Mouse (Mus musculus) kidney, embryonic 14.5 days (tissue): ENCODE results near the gene Tnk1. TPM values are rescaled to one million over a fixed set of nuclear protein-coding genes. Genes with fewer than 3 reads are reported as not detected.
"Not testable (repeated sequence)": the region's sequence is repeated elsewhere in the genome, so short reads cannot be mapped to it uniquely, and the experiment has no call there.

Experiments
- ATAC-seq: fragments of 200-750 bp; cut with Nextera tagmentation; 2 replicates; pipeline ENCODE4 v1.8.0; 2017; ENCODE audit warnings: moderate number of reproducible peaks, mild to moderate bottlenecking, moderate TSS enrichment, moderate library complexity; ENCODE audit not compliant: low FRiP score, low TSS enrichment
- H3K27ac ChIP-seq: fragments of 300-500 bp; sonication (generic); 2 replicates; pipeline ENCODE4 v1.5.1; 2014; ENCODE audit warnings: low read depth, mild to moderate bottlenecking, low read length, moderate library complexity, mixed read lengths
- H3K27me3 ChIP-seq: fragments of 300-500 bp; sonication (generic); 2 replicates; pipeline ENCODE4 v1.6.1; 2014; ENCODE audit warnings: mild to moderate bottlenecking, low read length; ENCODE audit not compliant: control insufficient read depth, insufficient read depth
- H3K36me3 ChIP-seq: fragments of 300-500 bp; sonication (generic); 2 replicates; pipeline ENCODE4 v1.6.1; 2014; ENCODE audit warnings: low read length, mixed read lengths; ENCODE audit not compliant: control insufficient read depth, insufficient read depth
- H3K4me1 ChIP-seq: fragments of 300-500 bp; sonication (generic); 2 replicates; pipeline ENCODE4 v1.6.1; 2014; ENCODE audit warnings: low read length, mixed read lengths; ENCODE audit not compliant: control insufficient read depth, insufficient read depth
- H3K4me2 ChIP-seq: fragments of 300-500 bp; sonication (generic); replicated peaks from 2 replicates; pipeline ENCODE4 v1.6.1; 2014; ENCODE audit warnings: low read depth, mild to moderate bottlenecking, low read length
- H3K4me3 ChIP-seq: fragments of 300-500 bp; sonication (generic); 2 replicates; pipeline ENCODE4 v1.5.1; 2014; ENCODE audit warnings: mild to moderate bottlenecking, low read length
- H3K9ac ChIP-seq: fragments of 300-500 bp; sonication (generic); 2 replicates; pipeline ENCODE4 v1.6.1; 2014; ENCODE audit warnings: low read depth, mild to moderate bottlenecking, low read length, moderate library complexity
- H3K9me3 ChIP-seq: fragments of 300-500 bp; sonication (generic); 2 replicates; pipeline ENCODE4 v1.6.1; 2016; ENCODE audit warnings: low read length; ENCODE audit not compliant: control insufficient read depth
- WGBS: fragments of 180-500 bp; shearing (Covaris S2); extraction: QIAGEN DNeasy Blood & Tissue Kit; methylation state at CpG from one replicate; pipeline ENCODE4 v1.1.7; 2014; 5-methylcytosine and 5-hydroxymethylcytosine counted together
- polyA plus RNA-seq: library from polyadenylated mRNA; unstranded; fragments of >200 nt; fragmentation: Nextera tagmentation; extraction: Ambion mirVana; gene quantifications from 2 replicates; pipeline ENCODE4 v1.2.1, GENCODE M21; 2014

Gene Tnk1
- polyA plus RNA-seq, 1 experiment from 2014 or later, result 4.9 TPM

GRCm38 (mm10) chr11:69871822-69872221, 13.3 kb upstream of the Tnk1 start:
- H3K27ac ChIP-seq, result no peak overlapping the region
- no peak overlapping the region for H3K9ac ChIP-seq
- H3K36me3 ChIP-seq, result no peaks in the 10 kb centered on the region
- WGBS, result 92% methylated on average over 7 of the region's 7 CpGs
- H3K4me1 ChIP-seq, result no peaks in the 10 kb centered on the region
- H3K9me3 ChIP-seq, result no peaks in the 10 kb centered on the region
- ATAC-seq, result no peak
- no peak overlapping the region for H3K4me2 ChIP-seq
- no peak overlapping the region for H3K4me3 ChIP-seq
- H3K27me3 ChIP-seq, result no peaks in the 10 kb centered on the region

- 94% methylated on average over 2 of the region's 2 CpGs for WGBS
Observed at GRCm38 (mm10) chr11:69870289-69871069, 11.9 kb upstream of the Tnk1 start.

GRCm38 (mm10) chr11:69867335-69867734, 8.8 kb upstream of the Tnk1 start:
- no peaks in the 10 kb centered on the region for H3K36me3 ChIP-seq
- no peaks in the 10 kb centered on the region for H3K27me3 ChIP-seq
- no peak overlapping the region for H3K4me3 ChIP-seq
- no peak overlapping the region for H3K27ac ChIP-seq
- no peak for ATAC-seq
- no peaks in the 10 kb centered on the region for H3K4me1 ChIP-seq
- H3K9me3 ChIP-seq, result no peaks in the 10 kb centered on the region
- WGBS, result 75% methylated on average over 9 of the region's 9 CpGs
- H3K9ac ChIP-seq, result no peak overlapping the region
- H3K4me2 ChIP-seq, result no peak overlapping the region

More at GRCm38 (mm10) chr11:69870289-69871069, 11.9 kb upstream of the Tnk1 start:
- Histone ChIP-seq H3K27ac (no peak overlapping the region), H3K36me3 (no peaks in the 10 kb centered on the region), H3K4me2 (no peak overlapping the region), H3K9me3 (no peaks in the 10 kb centered on the region), H3K4me3 (no peak overlapping the region), H3K9ac (no peak overlapping the region), H3K27me3 (no peaks in the 10 kb centered on the region), H3K4me1 (no peaks in the 10 kb centered on the region)
- ATAC-seq, result no peak

- H3K4me2 ChIP-seq, result no peak overlapping the region
- no peak for ATAC-seq
- no peak overlapping the region for H3K4me3 ChIP-seq
- no peak overlapping the region for H3K27ac ChIP-seq
- H3K9ac ChIP-seq, result no peak overlapping the region
- no peaks in the 10 kb centered on the region for H3K9me3 ChIP-seq
- no peaks in the 10 kb centered on the region for H3K27me3 ChIP-seq
- H3K36me3 ChIP-seq, result no peaks in the 10 kb centered on the region
- WGBS, result 82% methylated on average over 9 of the region's 9 CpGs
- H3K4me1 ChIP-seq, result no peaks in the 10 kb centered on the region
Observed at GRCm38 (mm10) chr11:69865561-69865960, 7.0 kb upstream of the Tnk1 start.

GRCm38 (mm10) chr11:69864138-69864860, 5.8 kb upstream of the Tnk1 start:
- Histone ChIP-seq H3K9ac (no peak overlapping the region), H3K27me3 (no peaks in the 10 kb centered on the region), H3K4me3 (no peak overlapping the region), H3K4me2 (no peak overlapping the region), H3K4me1 (no peaks in the 10 kb centered on the region), H3K9me3 (no peaks in the 10 kb centered on the region), H3K27ac (no peak overlapping the region), H3K36me3 (no peaks in the 10 kb centered on the region)
- 44% methylated on average over 8 of the region's 8 CpGs for WGBS
- ATAC-seq, result no peak

- not testable (repeated sequence) for H3K4me1 ChIP-seq, H3K4me2 ChIP-seq, ATAC-seq, H3K27ac ChIP-seq, H3K9me3 ChIP-seq, H3K9ac ChIP-seq, H3K36me3 ChIP-seq, H3K27me3 ChIP-seq, H3K4me3 ChIP-seq
- 55% methylated on average over 3 of the region's 3 CpGs for WGBS
Observed at GRCm38 (mm10) chr11:69863729-69864128, 5.2 kb upstream of the Tnk1 start.

GRCm38 (mm10) chr11:69855347-69855746, 3.2 kb downstream of the Tnk1 start:
- Histone ChIP-seq H3K4me1 (peaks cover 4% of the 10 kb centered on the region; the same call in 1 of the 2 replicates), H3K27me3 (peaks cover 9% of the 10 kb centered on the region), H3K4me2 (no peak overlapping the region), H3K27ac (no peak overlapping the region), H3K9ac (peak overlapping the region; percentile 12; the same call in 1 of the 2 replicates), H3K4me3 (no peak overlapping the region; the same call in 1 of the 2 replicates), H3K36me3 (peaks cover 20% of the 10 kb centered on the region), H3K9me3 (no peaks in the 10 kb centered on the region)
- 24% methylated on average over 16 of the region's 16 CpGs for WGBS
- ATAC-seq, result peak; percentile 66

- peaks cover 4% of the 10 kb centered on the region; the same call in 1 of the 2 replicates for H3K4me1 ChIP-seq
- H3K4me3 ChIP-seq, result no peak overlapping the region
- 87% methylated on average over 10 of the region's 10 CpGs for WGBS
- peaks cover 27% of the 10 kb centered on the region for H3K36me3 ChIP-seq
- no peak overlapping the region for H3K4me2 ChIP-seq
- H3K27me3 ChIP-seq, result peaks cover 9% of the 10 kb centered on the region
- ATAC-seq, result no peak
- H3K9ac ChIP-seq, result no peak overlapping the region
- H3K9me3 ChIP-seq, result no peaks in the 10 kb centered on the region
- no peak overlapping the region for H3K27ac ChIP-seq
Observed at GRCm38 (mm10) chr11:69854680-69855079, 3.9 kb downstream of the Tnk1 start.

GRCm38 (mm10) chr11:69853994-69854393, 4.5 kb downstream of the Tnk1 start:
- peaks cover 9% of the 10 kb centered on the region for H3K27me3 ChIP-seq
- H3K9me3 ChIP-seq, result no peaks in the 10 kb centered on the region
- no peak overlapping the region for H3K4me3 ChIP-seq
- H3K4me2 ChIP-seq, result no peak overlapping the region
- 63% methylated on average over 7 of the region's 7 CpGs for WGBS
- no peak for ATAC-seq
- H3K36me3 ChIP-seq, result peaks cover 33% of the 10 kb centered on the region
- H3K4me1 ChIP-seq, result peaks cover 4% of the 10 kb centered on the region; the same call in 1 of the 2 replicates
- no peak overlapping the region for H3K27ac ChIP-seq
- no peak overlapping the region for H3K9ac ChIP-seq
